Mouse (Mus musculus): ENCODE results near the gene Fn1. TPM values are rescaled to one million over a fixed set of nuclear protein-coding genes. Genes with fewer than 3 reads are reported as not detected.

Fn1 gene
- polyA plus RNA-seq, 1 experiment from 2014 or later = 415 TPM

DNA sequence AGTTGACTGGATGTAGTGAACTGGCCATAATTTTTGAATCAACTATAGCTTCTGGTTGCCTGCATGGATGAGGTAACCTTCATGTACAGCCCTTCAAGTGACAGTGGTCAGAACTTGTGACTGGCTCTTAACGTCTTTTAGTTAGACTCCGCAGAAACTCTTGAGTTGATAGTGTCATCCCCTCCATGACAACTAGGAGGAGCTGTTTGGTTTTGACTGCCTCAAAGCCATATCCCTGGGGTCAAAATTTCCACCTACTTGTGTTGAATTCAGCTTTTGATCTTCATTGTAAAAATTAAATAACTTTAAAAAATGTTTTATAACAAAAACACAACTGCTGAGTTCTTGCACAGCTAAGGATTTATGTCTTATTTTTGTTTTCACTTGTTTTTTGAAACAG is 22.4 kb upstream of the Fn1 start:
- H3K4me3 ChIP-seq = no peak overlapping the region
- no peaks in the 10 kb centered on the region for H3K4me1 ChIP-seq (replicated peaks)
- WGBS = 66% methylated on average over 2 of the region's 2 CpGs
- no peak overlapping the region for H3K4me2 ChIP-seq
- H3K9me3 ChIP-seq (replicated peaks) = no peaks in the 10 kb centered on the region
- no peaks in the 10 kb centered on the region for H3K36me3 ChIP-seq
- no peaks in the 10 kb centered on the region for H3K27me3 ChIP-seq (replicated peaks)
- no peak for ATAC-seq (ENCODE audit: insufficient number of reproducible peaks, low FRiP score)
- no peak overlapping the region for H3K27ac ChIP-seq (ENCODE audit: poor library complexity, severe bottlenecking)
- H3K9ac ChIP-seq = no peak overlapping the region

DNA sequence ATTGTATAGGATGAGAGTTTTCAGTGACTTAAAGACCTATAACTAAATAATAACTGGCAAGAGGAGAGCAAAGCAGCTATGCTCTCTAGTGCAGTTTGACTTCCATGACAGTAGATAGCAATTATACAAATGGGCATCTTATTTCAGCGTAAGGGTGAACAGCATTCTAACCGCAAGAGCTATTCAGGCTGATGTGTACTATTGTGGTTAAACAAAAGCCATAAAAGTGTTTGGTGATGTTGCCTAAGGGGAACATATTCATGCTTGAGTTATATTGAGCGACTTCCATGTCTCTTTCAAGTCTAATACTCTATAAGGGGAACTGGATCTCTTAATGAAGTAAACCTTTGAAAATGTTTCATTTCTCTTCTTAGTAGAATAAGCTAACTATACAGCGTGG is 21.3 kb upstream of the Fn1 start:
- no peaks in the 10 kb centered on the region for H3K27me3 ChIP-seq (replicated peaks)
- H3K4me1 ChIP-seq (replicated peaks) = no peaks in the 10 kb centered on the region
- no peak overlapping the region for H3K9ac ChIP-seq
- no peaks in the 10 kb centered on the region for H3K9me3 ChIP-seq (replicated peaks)
- 90% methylated on average over 4 of the region's 4 CpGs for WGBS
- no peak overlapping the region for H3K4me2 ChIP-seq
- ATAC-seq (ENCODE audit: insufficient number of reproducible peaks, low FRiP score) = no peak
- no peaks in the 10 kb centered on the region for H3K36me3 ChIP-seq
- no peak overlapping the region for H3K4me3 ChIP-seq
- no peak overlapping the region for H3K27ac ChIP-seq (ENCODE audit: poor library complexity, severe bottlenecking)

DNA sequence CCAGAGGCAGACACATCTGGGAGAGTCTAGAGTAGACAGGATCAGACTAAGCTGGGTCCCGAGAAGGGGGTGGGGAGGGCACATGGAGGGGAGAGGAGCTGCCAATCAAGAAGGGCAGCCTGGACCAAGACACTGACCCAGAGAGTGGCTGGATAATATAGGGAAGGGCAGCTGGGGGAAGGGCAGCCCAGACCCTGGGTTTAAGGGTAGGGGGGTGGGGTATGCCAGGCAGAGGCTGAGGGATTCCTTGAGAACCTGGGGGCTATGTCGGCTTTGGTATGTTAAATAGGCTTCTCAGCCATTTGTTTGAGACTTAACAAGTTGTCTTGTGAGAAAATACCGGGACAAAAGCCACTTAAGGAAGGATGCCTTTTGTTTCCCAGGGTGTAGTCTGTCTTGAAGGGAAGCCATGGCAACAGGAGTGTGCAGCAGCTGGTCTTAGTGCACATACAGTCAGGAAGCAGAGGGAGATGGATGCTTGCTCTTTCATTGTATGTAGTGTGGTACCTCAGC is 20.5 kb upstream of the Fn1 start:
- Histone ChIP-seq H3K36me3 (no peaks in the 10 kb centered on the region), H3K4me3 (no peak overlapping the region), H3K9me3 (replicated peaks) (no peaks in the 10 kb centered on the region), H3K27me3 (replicated peaks) (no peaks in the 10 kb centered on the region), H3K9ac (no peak overlapping the region), H3K4me1 (replicated peaks) (no peaks in the 10 kb centered on the region), H3K4me2 (no peak overlapping the region), H3K27ac (ENCODE audit: poor library complexity, severe bottlenecking) (no peak overlapping the region)
- WGBS = 12% methylated on average over 3 of the region's 3 CpGs
- no peak for ATAC-seq (ENCODE audit: insufficient number of reproducible peaks, low FRiP score)

- H3K36me3 ChIP-seq = no peaks in the 10 kb centered on the region
- H3K4me2 ChIP-seq = no peak overlapping the region
- H3K4me3 ChIP-seq = no peak overlapping the region
- H3K9me3 ChIP-seq (replicated peaks) = peaks cover 2% of the 10 kb centered on the region; the same call in 1 of the 2 replicates
- H3K27me3 ChIP-seq (replicated peaks) = no peaks in the 10 kb centered on the region
- H3K9ac ChIP-seq = no peak overlapping the region
- no peak for ATAC-seq (ENCODE audit: insufficient number of reproducible peaks, low FRiP score)
- 74% methylated on average over 3 of the region's 3 CpGs for WGBS
- no peaks in the 10 kb centered on the region for H3K4me1 ChIP-seq (replicated peaks)
- no peak overlapping the region for H3K27ac ChIP-seq (ENCODE audit: poor library complexity, severe bottlenecking)
These were observed 19.3 kb upstream of the Fn1 start for GRCm38 (mm10) chr1:71672346-71672745.

- H3K9me3 ChIP-seq (replicated peaks) = peaks cover 15% of the 10 kb centered on the region
- 88% methylated on average over 6 of the region's 6 CpGs for WGBS
- no peak for ATAC-seq (ENCODE audit: insufficient number of reproducible peaks, low FRiP score)
These were observed 10.2 kb upstream of the Fn1 start for GRCm38 (mm10) chr1:71663242-71663641.

GRCm38 (mm10) chr1:71658632-71659031 is 5.6 kb upstream of the Fn1 start:
- Histone ChIP-seq H3K4me1 (replicated peaks) (0 out of 2 replicates have a peak, but pooled peaks cover 2% of the 10 kb centered on the region), H3K27me3 (replicated peaks) (no peaks in the 10 kb centered on the region), H3K27ac (ENCODE audit: poor library complexity, severe bottlenecking) (no peak overlapping the region), H3K9me3 (replicated peaks) (peaks cover 11% of the 10 kb centered on the region), H3K4me3 (no peak overlapping the region), H3K9ac (no peak overlapping the region), H3K36me3 (peaks cover 5% of the 10 kb centered on the region; the same call in 1 of the 2 replicates), H3K4me2 (no peak overlapping the region)
- ATAC-seq (ENCODE audit: insufficient number of reproducible peaks, low FRiP score) = no peak
- 66% methylated on average over 6 of the region's 6 CpGs for WGBS

More at GRCm38 (mm10) chr1:71663242-71663641, 10.2 kb upstream of the Fn1 start:
- H3K27me3 ChIP-seq (replicated peaks) = no peaks in the 10 kb centered on the region
- 0 out of 2 replicates have a peak, but pooled peaks cover 2% of the 10 kb centered on the region for H3K4me1 ChIP-seq (replicated peaks)
- no peak overlapping the region for H3K9ac ChIP-seq
- no peak overlapping the region for H3K27ac ChIP-seq (ENCODE audit: poor library complexity, severe bottlenecking)
- peaks cover 5% of the 10 kb centered on the region; the same call in 1 of the 2 replicates for H3K36me3 ChIP-seq
- H3K4me2 ChIP-seq = no peak overlapping the region
- no peak overlapping the region for H3K4me3 ChIP-seq

DNA sequence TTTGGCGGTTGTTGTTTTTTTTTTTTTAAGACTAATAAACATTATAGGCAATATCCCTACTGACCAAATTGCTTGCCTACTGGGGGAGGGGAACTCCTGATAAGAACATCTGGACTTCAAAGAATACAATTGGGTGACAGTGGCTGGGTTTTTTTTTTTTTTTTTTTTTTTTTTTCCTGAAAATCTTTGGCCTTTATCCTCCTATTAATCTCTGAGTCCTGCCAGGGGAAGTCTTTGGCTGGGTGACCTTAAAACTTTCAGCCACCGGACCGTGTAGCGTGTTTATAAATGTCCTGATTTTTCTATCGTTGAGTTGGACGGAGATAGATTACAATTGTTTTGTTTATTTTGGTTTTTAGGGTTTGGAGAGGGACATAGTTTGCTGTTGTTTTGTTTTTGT is 3.3 kb upstream of the Fn1 start:
- Histone ChIP-seq H3K9me3 (replicated peaks) (no peaks in the 10 kb centered on the region), H3K36me3 (no peaks in the 10 kb centered on the region), H3K4me3 (no peak overlapping the region), H3K4me2 (no peak overlapping the region), H3K27me3 (replicated peaks) (no peaks in the 10 kb centered on the region), H3K4me1 (replicated peaks) (0 out of 2 replicates have a peak, but pooled peaks cover 2% of the 10 kb centered on the region), H3K9ac (no peak overlapping the region), H3K27ac (ENCODE audit: poor library complexity, severe bottlenecking) (no peak overlapping the region)
- ATAC-seq (ENCODE audit: insufficient number of reproducible peaks, low FRiP score) = no peak
- WGBS = 33% methylated on average over 6 of the region's 6 CpGs

DNA sequence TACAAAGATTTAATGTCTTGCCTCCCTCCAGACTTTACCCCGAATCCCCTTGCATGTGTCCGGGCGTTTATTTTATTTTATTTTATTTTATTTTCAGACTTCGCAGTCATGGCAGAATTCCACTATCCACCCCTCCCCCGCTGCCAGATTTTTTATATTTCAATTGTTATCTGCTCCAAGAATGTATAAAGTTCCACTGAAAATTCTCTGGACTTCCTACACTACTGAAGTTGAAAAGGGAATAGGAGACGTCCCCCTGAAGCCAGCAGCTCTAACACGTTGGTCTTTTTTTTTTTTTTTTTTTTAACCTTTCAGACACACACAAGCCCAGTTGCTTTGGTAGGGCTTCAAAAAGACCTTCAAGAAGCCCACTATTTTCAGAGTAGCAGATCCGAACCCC is 1.2 kb upstream of the Fn1 start:
- Histone ChIP-seq H3K4me2 (peak overlapping the region; percentile 97), H3K27ac (ENCODE audit: poor library complexity, severe bottlenecking) (peak overlapping the region; percentile 98), H3K4me3 (peak overlapping the region; percentile 92), H3K4me1 (replicated peaks) (peaks cover 11% of the 10 kb centered on the region; the same call in 1 of the 2 replicates), H3K9ac (peak overlapping the region; percentile 93), H3K36me3 (peaks cover 11% of the 10 kb centered on the region), H3K9me3 (replicated peaks) (no peaks in the 10 kb centered on the region), H3K27me3 (replicated peaks) (no peaks in the 10 kb centered on the region)
- 11% methylated on average over 8 of the region's 8 CpGs for WGBS
- no peak for ATAC-seq (ENCODE audit: insufficient number of reproducible peaks, low FRiP score)

- ATAC-seq (ENCODE audit: insufficient number of reproducible peaks, low FRiP score) = peak; percentile 19; the same call in 1 of the 2 replicates
- 0% methylated on average over 24 of the region's 24 CpGs for WGBS
These were observed 580 bp upstream of the Fn1 start for GRCm38 (mm10) chr1:71653400-71654159.

DNA sequence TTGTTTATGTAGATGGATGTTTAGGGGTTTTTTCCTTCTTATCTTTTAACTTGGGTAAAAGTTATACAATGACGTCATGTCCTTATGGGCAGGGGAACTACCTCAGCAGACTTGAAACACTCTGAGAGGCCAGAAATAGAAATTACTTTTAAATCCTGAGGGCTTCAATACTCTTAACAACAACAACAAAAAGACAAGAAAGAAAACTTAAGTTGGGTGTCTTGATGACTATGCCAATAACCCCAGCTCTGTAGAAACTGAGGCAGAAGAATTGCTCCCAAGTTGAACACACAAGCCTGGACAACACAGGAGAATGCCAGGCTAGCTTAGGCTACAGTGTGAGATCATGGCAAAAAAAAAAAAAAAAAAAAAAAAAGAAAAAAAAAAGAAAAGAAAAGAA is 1.2 kb downstream of the Fn1 start:
- H3K9me3 ChIP-seq (replicated peaks) = no peaks in the 10 kb centered on the region
- H3K4me3 ChIP-seq = peak overlapping the region; percentile 92
- H3K27me3 ChIP-seq (replicated peaks) = no peaks in the 10 kb centered on the region
- H3K27ac ChIP-seq (ENCODE audit: poor library complexity, severe bottlenecking) = peak overlapping the region; percentile 32; the same call in 1 of the 2 replicates
- 15% methylated on average over 1 of the region's 1 CpGs for WGBS
- H3K36me3 ChIP-seq = peaks cover 31% of the 10 kb centered on the region
- ATAC-seq (ENCODE audit: insufficient number of reproducible peaks, low FRiP score) = no peak
- H3K9ac ChIP-seq = peak overlapping the region; percentile 73; the same call in 1 of the 2 replicates
- peak overlapping the region; percentile 97 for H3K4me2 ChIP-seq
- H3K4me1 ChIP-seq (replicated peaks) = peaks cover 13% of the 10 kb centered on the region; the same call in 1 of the 2 replicates

More at GRCm38 (mm10) chr1:71653400-71654159, 580 bp upstream of the Fn1 start:
- Histone ChIP-seq H3K27me3 (replicated peaks) (no peaks in the 10 kb centered on the region), H3K4me2 (peak overlapping the region; percentile 97), H3K4me1 (replicated peaks) (peaks cover 14% of the 10 kb centered on the region; the same call in 1 of the 2 replicates), H3K9me3 (replicated peaks) (no peaks in the 10 kb centered on the region), H3K36me3 (peaks cover 15% of the 10 kb centered on the region), H3K9ac (peak overlapping the region; percentile 93), H3K4me3 (peak overlapping the region; percentile 92), H3K27ac (ENCODE audit: poor library complexity, severe bottlenecking) (peak overlapping the region; percentile 98)

DNA sequence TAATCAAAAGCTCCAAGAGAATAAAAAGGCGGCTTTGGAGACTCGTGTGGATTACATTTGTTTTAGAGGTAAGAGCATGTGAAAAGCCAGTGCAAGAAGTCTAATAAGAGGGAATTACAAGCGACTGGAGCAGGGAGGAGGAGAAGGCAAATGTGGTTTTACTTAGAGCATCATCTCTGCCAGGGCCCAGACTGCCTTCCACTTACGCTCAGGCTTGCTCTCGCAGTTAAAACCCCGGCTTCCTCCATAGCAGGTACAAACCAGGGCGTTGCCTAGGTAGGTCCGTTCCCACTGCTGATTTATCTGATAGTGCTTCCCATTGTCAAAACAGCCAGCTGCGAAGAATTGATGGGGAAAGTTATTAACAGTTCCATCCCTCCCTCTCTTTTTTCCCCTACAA is 1.7 kb downstream of the Fn1 start:
- H3K27me3 ChIP-seq (replicated peaks) = no peaks in the 10 kb centered on the region
- peaks cover 13% of the 10 kb centered on the region; the same call in 1 of the 2 replicates for H3K4me1 ChIP-seq (replicated peaks)
- WGBS = 37% methylated on average over 9 of the region's 9 CpGs
- H3K4me3 ChIP-seq = peak overlapping the region; percentile 92
- H3K9me3 ChIP-seq (replicated peaks) = no peaks in the 10 kb centered on the region
- H3K4me2 ChIP-seq = peak overlapping the region; percentile 62
- no peak for ATAC-seq (ENCODE audit: insufficient number of reproducible peaks, low FRiP score)
- H3K9ac ChIP-seq = peak overlapping the region; percentile 73
- H3K36me3 ChIP-seq = peaks cover 34% of the 10 kb centered on the region
- H3K27ac ChIP-seq (ENCODE audit: poor library complexity, severe bottlenecking) = peak overlapping the region; percentile 32; the same call in 1 of the 2 replicates

All from heart, embryonic 12.5 days (tissue).